Mouse (Mus musculus) kidney, adult 11 months (tissue): ENCODE data around the gene Gimap5.

ENCODE experiments used
- DNase-seq: peaks from one replicate; pipeline ENCODE4 v3.0.0; 2022

Gene Gimap5

DNA sequence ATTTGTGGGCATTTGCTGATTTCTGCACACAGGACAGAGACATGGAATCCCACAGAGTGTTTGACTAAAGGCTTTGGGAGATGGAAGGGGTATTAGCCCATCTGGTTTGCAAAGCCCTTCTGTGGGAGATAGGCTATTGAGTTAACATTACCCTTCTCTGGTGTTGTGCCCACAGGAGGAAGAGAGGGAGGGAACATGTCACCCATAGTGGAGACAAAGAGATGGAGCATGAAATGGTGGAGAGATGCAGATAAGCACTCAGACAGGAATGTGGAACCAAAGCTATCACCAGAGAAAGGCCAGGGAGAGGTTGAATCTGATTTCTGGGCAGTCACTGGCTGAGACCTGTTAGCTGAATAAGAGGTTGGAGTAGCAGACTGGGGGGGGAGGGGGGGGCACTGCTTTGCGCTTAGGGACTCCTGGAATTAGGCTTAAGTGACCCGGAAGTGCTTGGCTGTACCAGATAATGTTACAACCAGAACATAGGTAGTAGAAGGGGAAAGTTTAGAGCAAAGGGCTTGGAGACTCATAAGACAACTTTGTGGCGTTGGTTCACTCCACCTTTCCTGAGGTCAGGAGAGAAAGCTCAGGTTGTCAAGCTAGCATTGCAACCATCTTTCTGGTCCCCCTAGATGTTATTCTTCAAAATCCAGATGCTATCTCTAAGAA is 5.4 kb upstream of the Gimap5 start:
- DNase-seq, result no peak

DNA sequence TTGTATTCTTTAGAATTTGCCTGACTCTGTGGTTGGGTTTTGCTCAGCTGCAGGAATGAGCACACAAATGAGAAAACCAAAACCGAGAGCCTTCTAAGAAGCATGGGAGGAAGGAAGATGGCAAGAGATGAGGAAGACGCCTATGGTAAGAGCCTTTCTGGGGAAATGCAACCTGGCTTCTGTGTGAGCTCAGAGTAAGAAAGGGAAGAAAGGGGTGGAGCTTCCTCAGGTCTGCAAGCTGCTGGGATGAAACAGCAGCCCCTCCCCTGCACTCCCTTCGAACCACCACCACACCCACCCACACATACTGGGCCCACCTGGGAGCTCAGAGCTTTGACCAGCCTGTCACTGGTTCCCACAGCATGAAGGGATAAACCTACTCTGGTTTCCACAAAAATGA is 4.7 kb upstream of the Gimap5 start:
- DNase-seq, result no peak

DNA sequence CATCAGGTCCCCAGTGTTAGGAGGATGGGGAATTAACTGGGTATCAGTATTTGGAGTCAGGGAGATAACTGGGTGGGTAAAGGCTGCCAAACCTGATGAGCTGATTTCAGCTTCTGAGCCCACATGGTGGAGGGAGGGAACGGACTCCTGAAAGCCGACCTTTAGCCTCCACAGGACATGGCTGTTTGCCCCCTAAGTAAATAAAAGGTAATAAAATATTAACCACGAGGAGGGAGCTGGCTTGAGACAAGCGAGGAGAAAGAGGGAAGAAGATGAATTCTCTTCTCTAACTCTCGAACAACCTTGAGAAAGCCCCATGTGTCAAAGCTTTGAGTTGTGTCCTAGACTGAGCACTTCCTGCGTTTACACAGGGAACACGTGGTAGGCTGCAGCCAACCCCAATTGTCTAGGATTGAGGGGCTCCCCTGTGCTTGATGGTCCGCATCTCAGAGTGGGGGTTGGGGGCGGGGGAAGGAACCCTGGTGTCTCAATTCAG is 4.2 kb upstream of the Gimap5 start:
- DNase-seq, result peak; percentile 77

DNA sequence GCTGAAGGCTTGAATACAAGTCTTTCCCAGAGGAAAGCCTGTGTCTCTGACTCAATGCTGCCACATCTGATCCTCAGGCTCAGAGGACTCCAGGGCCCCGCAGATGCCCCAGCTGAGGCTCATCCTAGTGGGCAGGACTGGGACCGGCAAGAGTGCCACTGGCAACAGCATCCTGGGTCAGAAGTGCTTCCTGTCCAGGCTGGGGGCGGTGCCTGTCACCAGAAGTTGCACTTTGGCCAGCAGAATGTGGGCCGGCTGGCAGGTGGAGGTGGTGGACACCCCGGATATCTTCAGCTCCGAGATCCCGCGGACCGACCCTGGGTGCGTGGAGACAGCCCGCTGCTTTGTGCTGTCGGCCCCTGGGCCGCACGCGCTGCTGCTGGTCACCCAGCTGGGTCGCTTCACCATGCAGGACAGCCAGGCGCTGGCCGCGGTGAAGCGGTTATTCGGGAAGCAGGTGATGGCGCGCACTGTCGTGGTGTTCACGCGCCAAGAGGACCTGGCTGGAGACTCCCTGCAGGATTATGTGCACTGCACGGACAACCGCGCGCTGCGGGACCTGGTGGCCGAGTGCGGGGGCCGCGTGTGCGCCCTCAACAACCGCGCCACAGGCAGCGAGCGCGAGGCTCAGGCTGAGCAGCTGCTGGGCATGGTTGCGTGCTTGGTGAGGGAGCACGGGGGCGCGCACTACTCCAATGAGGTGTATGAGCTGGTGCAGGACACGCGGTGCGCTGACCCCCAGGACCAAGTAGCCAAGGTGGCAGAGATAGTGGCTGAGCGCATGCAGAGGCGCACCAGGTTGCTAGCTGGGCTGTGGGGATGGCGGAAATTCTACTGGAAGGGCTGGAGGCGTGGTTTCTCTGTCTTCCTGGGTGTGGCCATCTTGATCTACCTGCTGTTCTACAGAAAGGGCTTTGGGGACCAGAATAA is 3.3 kb upstream of the Gimap5 start:
- peak; percentile 90 for DNase-seq

DNA sequence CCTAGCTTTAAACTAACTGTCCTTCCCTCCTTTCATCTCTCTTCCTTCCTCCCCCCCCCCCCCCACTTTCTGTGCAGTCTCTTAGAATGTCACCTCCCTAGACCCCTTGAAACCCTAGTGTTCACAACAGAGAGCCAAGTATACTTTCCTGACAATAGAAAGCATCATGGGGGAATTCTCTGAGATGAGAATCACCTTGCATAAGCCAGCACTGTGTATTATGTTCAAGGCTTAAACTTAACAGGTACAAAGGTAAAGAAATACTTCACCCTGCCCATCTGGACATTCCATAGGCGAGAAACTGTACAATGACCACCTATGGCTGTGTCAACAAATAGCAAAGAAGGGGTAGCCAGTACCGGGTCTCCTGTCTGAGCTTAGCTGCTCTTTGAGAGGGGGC is 507 bp upstream of the Gimap5 start:
- DNase-seq, result no peak

DNA sequence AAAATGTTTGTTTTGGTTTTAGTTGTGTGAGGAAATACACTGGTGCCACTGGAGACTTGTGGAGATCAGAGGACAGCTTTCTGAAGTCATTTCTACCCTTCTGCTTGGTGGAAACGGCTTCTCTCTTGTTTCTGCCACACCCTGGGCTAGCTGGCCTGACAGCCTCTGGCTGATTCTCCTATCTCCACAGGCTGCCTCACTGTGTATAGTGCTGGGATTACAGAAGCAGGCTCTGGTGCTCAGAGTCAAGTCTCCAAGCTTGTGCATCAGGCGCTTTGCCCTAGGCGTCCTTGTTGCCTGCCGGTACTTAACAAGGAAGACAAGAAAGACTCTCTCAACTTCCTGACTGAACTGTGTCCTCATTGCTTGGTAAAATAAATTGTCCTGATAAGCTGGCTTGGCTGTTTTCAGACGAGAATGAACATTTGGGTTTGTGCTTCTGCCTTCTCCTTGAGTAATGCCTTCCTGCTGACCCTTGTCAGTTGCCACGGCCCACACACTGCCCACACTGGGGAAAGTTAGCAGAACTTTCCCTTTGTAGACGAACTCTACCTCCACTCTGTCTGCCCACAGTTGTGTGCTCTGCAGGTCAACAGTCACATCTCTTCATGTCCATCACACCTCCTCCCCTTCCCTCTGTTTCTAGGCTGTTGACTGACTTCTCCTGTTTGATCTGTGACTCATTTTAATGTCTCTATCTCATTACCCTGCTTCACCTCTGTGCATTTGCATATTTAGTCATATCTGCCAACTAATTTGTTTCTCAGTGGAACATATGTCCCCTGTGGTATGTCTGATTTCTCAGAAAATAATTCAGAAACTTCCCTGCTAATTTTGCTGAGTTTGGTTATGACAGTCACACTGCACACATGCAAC is 1.3 kb downstream of the Gimap5 start:
- DNase-seq, result peak; percentile 37

DNA sequence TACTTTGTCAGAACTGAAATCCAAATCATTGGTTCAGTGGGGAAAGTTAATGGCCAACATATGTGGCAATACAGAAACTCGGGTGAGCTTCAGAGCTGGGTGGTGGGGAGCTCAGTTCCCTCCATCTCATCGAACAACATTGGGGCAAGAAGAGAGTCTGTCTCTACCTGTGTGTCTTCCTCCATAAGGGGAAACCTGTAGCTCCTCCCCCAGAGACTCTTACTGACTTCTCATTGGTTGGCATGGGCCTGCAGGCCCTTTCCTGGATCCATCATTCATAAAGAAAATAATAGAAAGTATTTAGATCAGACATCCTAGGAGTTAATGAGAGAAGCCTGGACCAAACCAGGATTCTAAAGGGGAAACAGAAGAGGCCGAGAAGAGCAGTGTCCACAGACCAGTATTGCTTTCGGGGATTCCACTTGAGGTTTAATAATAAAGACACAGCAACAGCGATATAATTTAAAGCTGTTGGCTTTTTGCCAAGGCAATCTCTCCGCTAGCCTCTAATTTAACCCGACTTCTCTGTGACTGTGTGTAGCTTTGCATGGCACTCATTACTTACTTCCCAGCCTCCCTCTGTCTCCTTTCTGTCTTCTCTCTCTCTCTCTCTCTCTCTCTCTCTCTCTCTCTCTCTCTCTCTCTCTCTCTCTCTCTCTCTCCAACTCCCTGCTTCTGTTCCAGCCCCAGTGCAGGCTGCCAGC is 17.7 kb downstream of the Gimap5 start:
- DNase-seq, result no peak

DNA sequence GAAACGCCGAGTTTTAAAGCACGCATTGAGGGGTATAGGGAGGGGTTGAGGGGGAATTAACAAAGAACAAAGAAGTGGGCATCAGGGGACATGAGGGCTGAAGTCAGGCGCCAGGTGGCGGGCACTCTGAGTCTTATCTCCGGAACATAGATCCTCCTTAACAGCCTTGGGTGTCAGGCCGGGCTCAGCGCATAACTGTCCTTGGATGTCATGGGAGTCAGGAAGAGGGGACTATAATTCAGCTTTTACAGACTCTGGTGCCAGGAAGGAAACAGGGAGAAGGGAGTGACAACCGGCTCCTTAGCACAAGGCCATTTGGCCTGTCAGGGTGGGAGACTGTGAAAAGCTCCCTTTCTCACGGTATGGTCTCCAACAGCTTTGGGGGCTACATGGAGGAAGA is 18.5 kb downstream of the Gimap5 start:
- DNase-seq, result peak; percentile 46

DNA sequence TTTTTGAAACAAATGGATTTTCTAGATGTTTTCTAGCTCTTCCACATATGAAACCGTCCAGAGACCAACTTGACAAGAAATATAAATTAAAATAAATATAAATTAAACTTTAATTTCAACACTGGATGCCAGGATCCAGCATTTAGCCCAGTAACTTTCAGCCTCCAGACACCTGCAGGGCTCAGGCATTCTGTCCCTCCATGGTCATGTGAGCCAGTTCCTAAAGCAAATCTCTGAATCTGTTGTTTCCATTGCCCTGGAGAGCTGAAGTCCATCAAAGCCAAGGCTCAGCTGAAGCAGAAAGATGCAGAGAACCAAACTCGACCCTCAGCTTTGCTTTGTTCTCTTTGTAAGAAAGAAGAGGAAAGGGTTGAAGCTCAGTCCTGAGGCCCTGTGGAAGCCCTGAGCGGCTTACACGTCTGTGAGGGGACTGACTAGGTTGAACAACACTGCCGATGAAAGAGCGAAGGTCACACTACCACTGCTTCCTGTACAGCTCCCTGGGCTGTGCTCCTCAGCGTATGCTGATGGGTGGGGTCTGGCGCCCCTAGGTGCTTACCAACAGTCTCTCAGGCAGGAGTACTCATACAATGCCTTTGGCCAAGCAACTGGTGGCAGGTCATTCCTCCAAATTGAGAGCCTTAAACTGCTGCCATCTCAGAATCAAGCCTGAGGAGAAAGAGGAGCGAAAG is 22.3 kb downstream of the Gimap5 start:
- DNase-seq, result no peak

DNA sequence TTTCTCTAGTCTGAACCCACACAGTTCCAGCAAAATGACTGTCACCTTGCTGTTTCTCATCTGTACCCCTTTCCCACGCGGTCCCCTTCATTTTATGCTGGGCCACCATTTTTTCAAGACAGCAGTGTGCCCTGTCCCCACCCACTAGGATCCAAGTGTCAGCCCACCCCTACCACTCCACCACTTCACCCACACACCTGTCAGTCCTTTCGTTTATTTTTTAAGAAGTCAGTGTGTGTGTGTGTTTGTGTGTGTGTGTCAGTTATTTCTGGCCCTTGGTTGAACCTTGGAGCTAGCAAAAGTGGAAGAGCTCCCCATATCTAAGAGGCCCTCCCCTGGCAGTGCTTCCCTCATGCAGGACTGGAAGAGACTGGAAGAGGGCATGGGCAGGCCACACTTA is 22.9 kb downstream of the Gimap5 start:
- DNase-seq, result no peak

DNA sequence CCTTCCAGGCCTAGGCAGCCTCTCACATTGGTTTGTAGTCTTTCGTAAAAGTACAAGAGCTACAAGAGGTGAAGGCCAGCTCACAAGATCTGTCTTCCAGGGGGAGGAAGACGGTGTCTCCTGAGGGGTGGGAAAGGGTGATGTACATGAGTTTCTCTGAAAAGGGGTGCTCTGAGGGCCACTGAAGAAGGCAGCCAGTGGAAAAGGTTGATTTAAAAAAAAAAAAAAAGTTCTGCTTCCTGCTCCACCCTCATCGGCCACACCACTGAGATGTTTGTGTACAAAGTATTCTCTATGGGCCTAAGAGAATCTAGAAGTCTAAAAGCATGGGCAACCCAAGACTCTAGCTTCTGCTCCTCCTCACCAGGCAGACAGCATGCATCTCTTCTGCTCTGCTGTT is 24.7 kb downstream of the Gimap5 start, which contains the start of gene Gimap3:
Gimap3 (minus strand) TSS at position 156 of the 400 bp plus-strand sequence.
- DNase-seq, result no peak

DNA sequence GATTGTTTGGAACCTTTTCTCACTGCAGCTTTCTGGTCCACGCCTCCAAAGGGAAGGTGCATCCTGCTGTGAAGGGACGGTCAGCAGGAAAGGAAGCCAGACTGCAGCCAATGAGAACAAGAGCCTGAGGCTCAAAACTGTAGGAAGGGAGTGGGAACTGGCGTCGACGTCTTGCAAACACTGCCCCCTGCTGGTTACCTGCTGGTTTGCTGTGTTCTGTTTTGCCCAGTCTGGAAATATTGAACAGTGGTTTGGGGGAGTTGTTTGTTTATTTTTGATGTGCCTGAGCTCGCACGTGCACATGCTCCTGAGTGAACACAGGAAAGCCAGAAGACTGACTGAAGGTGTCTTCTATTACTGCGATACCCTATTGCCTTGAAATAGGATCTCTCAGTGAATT is 26.0 kb downstream of the Gimap5 start:
- peak; percentile 83 for DNase-seq

DNA sequence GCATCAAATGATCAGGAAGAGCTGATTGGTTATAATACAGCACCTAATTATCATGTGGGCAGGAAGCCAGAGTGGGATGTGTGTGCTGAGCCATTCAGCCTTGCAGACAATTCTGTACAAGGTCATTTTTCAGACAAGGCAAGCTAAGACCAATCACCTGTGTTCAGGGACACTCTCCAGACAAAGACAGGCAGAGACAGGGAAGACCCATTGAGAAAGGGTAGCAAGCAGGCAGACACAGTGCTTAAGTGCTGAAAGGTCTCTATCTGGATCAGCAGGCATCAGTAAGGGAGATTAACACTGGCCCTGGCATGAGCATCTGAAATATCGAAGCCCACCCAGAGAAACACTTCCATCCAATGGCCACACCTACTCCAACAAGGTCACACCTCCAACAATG is 38.4 kb downstream of the Gimap5 start:
- no peak for DNase-seq

DNA sequence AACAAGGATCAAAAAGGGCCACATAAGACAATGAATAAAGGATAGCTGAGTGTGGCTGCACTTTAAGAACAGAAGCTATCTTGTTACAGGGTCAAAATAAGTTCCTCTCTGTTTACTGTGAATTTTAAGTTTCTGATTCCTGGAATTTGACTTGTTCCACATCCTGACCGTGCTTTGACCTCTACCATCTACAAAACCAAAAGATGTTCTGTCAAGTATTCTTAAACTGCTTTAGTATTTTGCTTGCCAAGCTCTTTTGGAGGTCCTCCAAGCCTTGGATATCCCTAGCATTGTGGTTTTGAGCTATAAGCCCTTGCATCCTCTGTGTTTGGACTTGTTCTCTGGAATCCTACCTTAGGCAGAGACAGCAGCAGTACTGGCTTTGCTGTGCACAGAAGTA is 39.2 kb downstream of the Gimap5 start:
- DNase-seq, result peak; percentile 51

DNA sequence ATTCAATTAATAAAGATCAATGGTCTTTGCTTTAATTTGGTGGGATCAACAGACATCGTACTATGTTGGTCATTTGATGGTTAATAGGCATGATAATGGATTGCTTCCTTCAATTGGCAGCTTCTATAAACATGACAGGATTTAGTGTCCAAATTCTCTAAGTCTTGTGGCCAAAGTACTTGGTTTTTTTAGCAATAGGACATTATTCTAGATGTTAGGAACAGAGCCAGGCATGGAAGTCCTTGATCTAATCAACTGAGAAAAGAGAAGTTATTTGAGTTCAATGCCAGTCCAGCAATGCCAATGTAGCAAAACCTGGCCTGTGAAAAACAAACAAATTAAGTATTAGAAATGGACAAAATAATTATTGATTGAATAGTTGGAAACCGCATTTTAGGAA is 39.6 kb downstream of the Gimap5 start:
- no peak for DNase-seq

DNA sequence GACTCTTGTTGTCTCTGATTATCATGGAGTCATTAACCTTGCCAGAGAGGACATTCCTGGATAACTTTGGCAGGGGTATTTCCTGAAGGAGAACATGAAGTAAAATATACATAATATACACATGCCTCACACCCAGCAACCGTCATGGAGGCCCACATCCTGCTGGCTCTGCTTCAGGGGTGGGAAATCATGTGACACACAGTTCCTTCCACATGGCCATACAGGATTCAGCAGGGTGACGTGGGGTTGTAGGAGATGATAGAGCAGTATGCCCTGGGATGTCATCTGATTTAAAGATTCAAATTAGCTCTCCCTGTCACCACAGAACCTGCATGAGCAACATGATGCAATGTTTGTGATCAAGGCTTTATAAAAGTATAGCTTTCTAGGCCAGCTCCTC is 41.9 kb downstream of the Gimap5 start:
- no peak for DNase-seq

DNA sequence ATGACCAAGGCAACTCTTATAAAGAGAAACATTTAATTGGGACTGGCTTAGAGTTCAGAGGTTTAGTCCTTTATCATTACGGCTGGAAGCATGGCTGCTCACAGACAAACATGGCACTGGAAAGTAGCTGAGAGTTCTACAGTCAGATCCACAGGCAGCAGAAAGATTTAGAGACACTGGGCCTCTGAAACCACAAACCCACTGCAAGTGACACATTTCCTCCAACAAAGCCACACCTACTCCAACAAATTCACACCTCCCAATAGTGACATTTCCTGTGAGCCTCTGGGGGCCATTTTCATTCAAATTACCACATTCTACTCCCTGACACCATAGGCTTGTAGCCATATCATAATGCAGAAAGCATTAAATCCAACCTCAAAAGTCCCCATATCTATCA is 55.9 kb downstream of the Gimap5 start:
- DNase-seq, result no peak

DNA sequence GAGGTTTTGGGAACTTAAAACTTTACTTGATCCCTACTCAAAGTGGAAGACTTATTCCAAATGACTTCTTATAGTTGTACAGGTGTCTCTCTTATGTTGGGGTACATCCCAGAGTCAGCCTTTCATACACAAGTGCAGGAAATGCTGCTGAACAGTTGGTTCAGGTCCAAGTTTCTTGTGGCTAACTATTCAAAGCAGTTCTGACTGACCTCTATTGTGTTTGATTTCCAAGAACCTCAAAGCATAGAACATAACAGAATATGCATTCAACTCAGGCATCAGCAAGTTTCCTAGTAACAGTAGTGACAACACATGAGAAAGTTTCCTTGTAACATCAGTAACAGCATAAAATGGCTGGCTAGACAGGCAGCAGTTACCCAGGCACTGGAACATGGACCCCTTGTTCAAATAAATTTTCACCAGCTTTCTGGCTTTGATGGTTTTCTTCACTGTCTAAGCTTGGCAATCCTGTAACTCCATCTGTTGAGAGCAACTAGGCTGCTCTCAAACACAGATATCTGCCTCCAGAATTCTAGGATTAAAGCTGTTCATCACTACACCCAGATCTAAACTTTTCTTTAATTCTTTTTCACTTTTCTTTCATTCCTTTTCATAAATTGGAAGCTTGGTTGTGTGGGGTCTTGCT is 57.5 kb downstream of the Gimap5 start:
- DNase-seq, result no peak
